Comparison of ENCODE assay signal across 24 mouse cellular contexts in the genomic region with DNA sequence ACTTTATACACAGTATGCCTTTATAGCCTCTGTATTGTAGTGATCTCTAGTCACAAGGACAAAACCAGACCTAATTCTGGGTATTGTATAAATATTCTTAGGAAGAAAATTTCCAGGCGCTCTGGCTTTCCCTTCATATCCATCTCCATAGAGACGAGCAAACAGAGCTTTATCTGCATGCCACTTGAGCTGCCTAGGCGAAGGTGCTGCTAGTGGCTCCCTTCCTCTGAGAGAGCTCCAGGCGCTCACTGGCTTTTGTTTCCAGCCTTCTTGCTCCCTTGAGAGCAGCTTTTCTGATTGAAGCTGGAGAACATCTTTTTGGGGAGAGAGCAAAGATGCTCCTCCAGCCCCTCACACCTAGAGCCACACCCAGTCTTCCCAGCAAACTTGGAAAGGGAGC.
DNase-seq lines count a peak whose midpoint lies in the region; ATAC-seq lines count a peak whose summit lies in the region.
"Had no signal": no experiment of that assay in that cellular context is flagged by ENCODE, and none has a peak within 500 bp of the region (broad histone marks: within the 10 kb centered on the region; RNA-seq: fewer than 3 reads in every experiment).

No protein-coding gene starts in this region.

- 27% methylated on average over 4 of the region's 4 CpGs for WGBS in heart, embryonic 15.5 days
- 35% methylated on average over 4 of the region's 4 CpGs for WGBS in heart, embryonic 11.5 days (ENCODE audit: insufficient replicate concordance)
- WGBS in intestine, embryonic 16.5 days = 35% methylated on average over 4 of the region's 4 CpGs

- H3K4me1 ChIP-seq in heart, embryonic 15.5 days (replicated peaks) = peaks cover 9% of the 10 kb centered on the region
- peaks cover 9% of the 10 kb centered on the region for H3K4me1 ChIP-seq in heart, embryonic 11.5 days (ENCODE audit: control insufficient read depth, insufficient read depth, low read length)
- no peaks in the 10 kb centered on the region for H3K4me1 ChIP-seq in intestine, embryonic 16.5 days (ENCODE audit: control insufficient read depth, insufficient read depth, low read length)
- H3K4me1 ChIP-seq: embryonic facial prominence, embryonic 15.5 days; liver, embryonic 15.5 days had no signal

- no peak for ATAC-seq in heart, embryonic 15.5 days (replicated peaks; ENCODE audit: insufficient number of reproducible peaks, insufficient read depth, low FRiP score, low read depth)
- ATAC-seq in heart, embryonic 11.5 days (replicated peaks; ENCODE audit: insufficient number of reproducible peaks, low FRiP score, low TSS enrichment) = no peak
- ATAC-seq in intestine, embryonic 16.5 days = 0 out of 2 replicates have a peak, but pooled peaks have one; percentile 23
- ATAC-seq: forebrain, embryonic 14.5 days; inflammation-experienced regulatory T-cells, adult 6 months had no signal

- H3K9me3 ChIP-seq in heart, embryonic 15.5 days (replicated peaks) = no peaks in the 10 kb centered on the region
- no peaks in the 10 kb centered on the region for H3K9me3 ChIP-seq in heart, embryonic 11.5 days (replicated peaks; ENCODE audit: control insufficient read depth, low read length)
- H3K9me3 ChIP-seq in intestine, embryonic 16.5 days (ENCODE audit: control insufficient read depth, low read length) = no peaks in the 10 kb centered on the region
- H3K9me3 ChIP-seq: embryonic facial prominence, embryonic 15.5 days; limb, embryonic 10.5 days; liver, embryonic 15.5 days; lung, embryonic 15.5 days had no signal

- no peak overlapping the region for H3K4me3 ChIP-seq in heart, embryonic 15.5 days
- H3K4me3 ChIP-seq in heart, embryonic 11.5 days (ENCODE audit: low read depth, low read length) = no peak overlapping the region
- H3K4me3 ChIP-seq in intestine, embryonic 16.5 days (ENCODE audit: low read length) = no peak overlapping the region
- H3K4me3 ChIP-seq: embryonic facial prominence, embryonic 15.5 days; layer of hippocampus, adult 2 months; limb, embryonic 10.5 days; liver, embryonic 15.5 days; lung, embryonic 15.5 days had no signal

- H3K27me3 ChIP-seq in heart, embryonic 15.5 days = no peaks in the 10 kb centered on the region
- H3K27me3 ChIP-seq in heart, embryonic 11.5 days (ENCODE audit: control insufficient read depth, insufficient read depth, low read length) = no peaks in the 10 kb centered on the region
- H3K27me3 ChIP-seq in intestine, embryonic 16.5 days (replicated peaks; ENCODE audit: control insufficient read depth, insufficient read depth, low read length) = no peaks in the 10 kb centered on the region
- H3K27me3 ChIP-seq: embryonic facial prominence, embryonic 15.5 days; liver, embryonic 15.5 days; lung, embryonic 15.5 days had no signal

- no peak overlapping the region for H3K4me2 ChIP-seq in heart, embryonic 15.5 days
- no peak overlapping the region for H3K4me2 ChIP-seq in heart, embryonic 11.5 days
- no peak overlapping the region for H3K4me2 ChIP-seq in intestine, embryonic 16.5 days (ENCODE audit: low read depth, low read length)
- H3K4me2 ChIP-seq: embryonic facial prominence, embryonic 15.5 days; hindbrain, embryonic 14.5 days; liver, embryonic 15.5 days; lung, embryonic 15.5 days had no signal

- DNase-seq in right cerebral cortex, adult 18-20 months = peak; percentile 30
- DNase-seq in right cerebral cortex, postnatal 36 days (ENCODE audit: low spot score in 2 of 2) = no peak
- DNase-seq in cerebellum, postnatal 36 days = no peak
- no peak for DNase-seq in cerebellum, adult 18-20 months
- DNase-seq: adrenal gland, adult 8-10 months; cerebellum, adult 2 months; gastrocnemius, postnatal 10 days; heart, postnatal 4 days; kidney, postnatal 25 days; liver; lung, postnatal 4 days; midbrain, embryonic 14.5 days; thymus, postnatal 14 days had no signal

- H3K36me3 ChIP-seq in heart, embryonic 15.5 days = no peaks in the 10 kb centered on the region
- no peaks in the 10 kb centered on the region for H3K36me3 ChIP-seq in heart, embryonic 11.5 days (ENCODE audit: control insufficient read depth, insufficient read depth, low read length)
- H3K36me3 ChIP-seq in intestine, embryonic 16.5 days (ENCODE audit: control insufficient read depth, insufficient read depth, low read length) = no peaks in the 10 kb centered on the region
- H3K36me3 ChIP-seq: embryonic facial prominence, embryonic 15.5 days; limb, embryonic 10.5 days; liver, embryonic 15.5 days; lung, embryonic 15.5 days had no signal

- H3K9ac ChIP-seq in heart, embryonic 15.5 days = no peak overlapping the region
- H3K9ac ChIP-seq in heart, embryonic 11.5 days (ENCODE audit: low read depth, low read length) = no peak overlapping the region
- no peak overlapping the region for H3K9ac ChIP-seq in intestine, embryonic 16.5 days (ENCODE audit: low read depth, low read length)
- H3K9ac ChIP-seq: embryonic facial prominence, embryonic 15.5 days; hindbrain, embryonic 14.5 days; liver, embryonic 15.5 days; lung, embryonic 15.5 days had no signal

- peak overlapping the region; percentile 14; the same call in 1 of the 2 replicates for H3K27ac ChIP-seq in heart, embryonic 15.5 days
- H3K27ac ChIP-seq in heart, embryonic 11.5 days (ENCODE audit: low read depth, low read length) = no peak overlapping the region; the same call in 1 of the 2 replicates
- H3K27ac ChIP-seq in intestine, embryonic 16.5 days (ENCODE audit: low read length) = no peak overlapping the region
- H3K27ac ChIP-seq: embryonic facial prominence, embryonic 15.5 days; hindbrain, embryonic 14.5 days; layer of hippocampus, adult 2 months; limb, embryonic 10.5 days; liver, embryonic 15.5 days; lung, embryonic 15.5 days had no signal
